Mouse (Mus musculus): ENCODE measurements around the gene Nav3.

Gene Nav3

DNA sequence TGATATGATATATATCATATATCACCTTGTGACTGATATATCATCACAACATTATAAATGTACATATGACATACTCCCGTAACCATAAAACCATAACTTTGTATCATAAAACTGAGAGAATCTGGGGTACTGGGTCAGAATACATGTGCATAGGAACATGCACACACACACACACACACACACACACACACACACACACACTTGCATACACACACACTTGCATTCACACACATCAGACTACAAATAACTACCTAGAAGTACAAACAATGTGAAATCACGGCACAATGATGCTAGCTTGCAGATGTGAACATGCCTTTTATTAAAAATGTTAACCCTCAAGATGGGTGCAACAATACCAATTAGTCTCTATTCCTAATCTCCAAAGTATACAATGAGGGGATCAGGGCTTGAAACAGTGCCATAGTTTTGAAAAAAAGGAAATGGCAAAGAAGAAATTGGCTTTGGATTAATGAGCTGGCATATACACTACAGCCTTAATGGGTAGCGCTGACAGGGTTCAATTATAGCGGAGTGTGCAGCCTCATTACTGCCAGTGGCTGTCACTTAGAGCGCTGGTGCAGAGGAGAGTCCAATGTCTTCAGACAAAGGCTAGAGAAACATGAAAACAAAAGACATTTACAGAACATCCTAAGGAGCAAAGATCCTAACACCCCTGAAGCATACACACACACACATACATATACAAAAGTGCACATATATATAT lies 72.3 kb downstream of the Nav3 start:
- 63% methylated on average over 5 of the region's 5 CpGs for WGBS

DNA sequence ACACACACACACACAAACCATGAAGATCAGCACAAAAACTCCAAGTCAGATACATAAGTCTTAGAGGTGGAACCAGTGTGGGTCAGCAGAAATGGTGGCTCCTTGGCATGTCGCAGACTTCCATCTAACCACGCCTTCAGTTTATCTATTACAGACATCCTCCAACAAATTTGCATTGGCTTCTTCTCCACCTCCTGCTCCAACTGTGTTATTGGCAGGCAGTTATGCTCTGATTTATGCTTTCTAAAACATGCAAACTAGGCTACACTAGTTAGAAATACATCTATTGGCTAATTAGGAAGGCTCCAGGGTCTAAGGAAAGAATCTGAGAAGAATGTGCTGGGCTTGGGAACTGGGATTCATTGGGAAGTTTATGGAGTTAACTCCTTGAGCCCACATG lies 75.2 kb downstream of the Nav3 start:
- 43% methylated on average over 2 of the region's 2 CpGs for WGBS

DNA sequence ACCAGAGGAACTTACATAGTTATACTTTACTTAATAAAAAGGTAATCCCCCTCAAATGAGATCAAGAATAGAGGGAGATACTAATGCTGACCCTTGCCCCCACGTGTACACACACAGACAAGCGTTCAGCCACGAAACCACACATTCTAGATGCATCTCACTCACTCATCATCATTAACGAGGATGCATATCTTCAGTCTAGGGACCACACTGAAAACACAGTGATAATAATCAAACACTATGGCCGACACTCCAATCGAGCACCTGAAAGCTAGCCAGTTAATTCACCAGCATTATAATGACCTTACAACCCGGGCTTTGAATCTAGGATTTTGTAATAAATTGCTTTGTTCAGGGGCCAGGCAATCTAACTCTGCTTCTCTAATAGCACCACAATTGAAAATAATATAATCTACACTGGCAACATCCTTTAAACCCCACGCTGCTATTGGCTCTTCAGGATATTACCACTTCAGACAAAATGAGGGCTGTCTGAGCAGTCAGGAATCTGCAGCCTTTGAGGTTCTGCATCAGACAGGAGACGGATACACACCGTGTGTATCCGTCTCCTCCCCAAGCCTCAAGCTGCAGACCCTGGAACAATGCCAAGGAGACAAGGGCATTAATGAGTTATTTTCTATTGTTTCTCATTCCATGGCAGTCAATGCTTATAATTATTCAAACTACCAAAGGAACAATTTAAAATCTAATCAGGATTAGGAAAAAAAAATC lies 83.1 kb downstream of the Nav3 start:
- 54% methylated on average over 11 of the region's 11 CpGs for WGBS

DNA sequence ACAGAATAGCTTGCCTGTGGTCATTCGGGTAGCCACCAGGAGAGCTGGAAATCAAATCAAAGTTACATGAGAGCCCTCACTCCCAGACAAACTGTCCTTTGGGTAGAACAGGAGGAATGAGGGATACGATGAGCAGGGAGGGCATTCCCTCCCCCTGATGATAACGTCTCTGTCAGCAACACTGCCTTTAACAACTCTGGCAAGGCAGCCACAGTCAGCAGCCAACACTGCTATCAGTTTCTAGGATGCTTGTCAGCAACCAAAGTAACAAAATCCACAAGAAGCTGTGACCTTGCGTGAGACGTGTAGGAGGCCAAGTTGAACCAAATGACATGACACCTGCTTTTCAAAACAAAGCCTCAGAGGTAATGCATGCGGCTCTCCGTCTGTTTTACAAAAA lies 103.9 kb downstream of the Nav3 start:
- WGBS, result 60% methylated on average over 7 of the region's 7 CpGs

DNA sequence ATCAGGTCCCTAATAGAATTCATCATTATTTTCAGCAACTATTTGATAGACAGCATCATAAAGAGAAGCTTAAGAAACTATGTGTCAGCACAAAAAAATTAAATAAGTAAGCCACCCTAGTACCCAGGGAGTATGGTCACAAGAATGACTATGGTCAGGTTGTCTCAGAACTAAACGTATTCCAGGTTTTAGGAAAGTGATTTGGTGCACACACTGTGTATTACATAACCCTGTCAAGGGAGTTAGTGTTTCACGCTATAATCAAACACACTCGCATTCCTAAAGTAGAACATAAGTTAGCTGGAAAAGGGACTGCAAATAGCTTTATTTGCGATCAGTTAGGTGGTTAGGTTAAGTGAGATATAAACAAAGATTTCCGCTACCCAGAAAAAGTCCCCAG lies 126.0 kb downstream of the Nav3 start:
- WGBS, result 51% methylated on average over 5 of the region's 5 CpGs

DNA sequence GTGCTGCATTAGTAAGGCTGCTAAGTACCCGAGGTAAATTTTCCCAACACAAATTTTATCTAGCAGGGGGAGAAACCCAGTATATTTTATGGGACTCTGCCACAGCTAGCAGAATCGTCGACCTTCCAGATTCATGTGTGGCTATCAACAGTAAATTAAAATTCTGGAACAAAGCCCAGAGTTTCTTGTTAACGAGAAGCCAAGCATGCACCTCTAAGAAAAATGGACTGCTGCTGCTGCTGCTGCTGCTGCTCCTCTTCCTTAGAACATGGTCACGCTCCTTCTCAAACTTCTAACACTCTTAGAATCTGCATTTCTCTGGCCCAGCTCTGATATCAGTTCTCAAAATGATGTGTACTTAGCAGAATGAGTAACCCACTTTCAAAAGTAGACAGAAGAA lies 126.4 kb downstream of the Nav3 start:
- WGBS, result 35% methylated on average over 5 of the region's 5 CpGs

DNA sequence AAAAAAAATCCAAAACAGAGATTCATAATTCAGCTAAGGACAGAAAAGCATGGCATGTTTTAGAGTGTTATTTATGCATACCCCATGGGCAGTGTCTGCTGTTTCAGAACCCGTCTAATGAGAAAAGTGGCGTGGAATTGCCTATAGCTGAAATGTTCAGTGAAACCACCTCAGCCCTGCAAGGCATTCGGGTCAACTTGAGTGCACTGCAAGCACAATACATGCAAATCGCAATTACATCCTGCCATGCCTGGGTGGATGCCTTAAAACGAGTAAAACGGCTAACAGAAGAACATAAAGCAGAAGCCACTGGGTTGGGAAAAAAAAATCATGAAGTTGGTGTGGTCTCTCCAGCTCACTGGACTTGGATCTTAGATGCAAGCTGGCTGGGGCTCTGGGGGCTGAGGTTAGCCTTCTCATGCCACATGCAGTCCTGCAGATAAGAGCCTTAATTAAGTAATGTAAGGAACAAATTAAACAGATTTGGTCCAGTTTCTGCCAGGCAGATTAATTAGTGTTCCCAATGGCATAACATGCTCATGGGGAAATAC lies 133.8 kb downstream of the Nav3 start:
- WGBS, result 52% methylated on average over 6 of the region's 6 CpGs

DNA sequence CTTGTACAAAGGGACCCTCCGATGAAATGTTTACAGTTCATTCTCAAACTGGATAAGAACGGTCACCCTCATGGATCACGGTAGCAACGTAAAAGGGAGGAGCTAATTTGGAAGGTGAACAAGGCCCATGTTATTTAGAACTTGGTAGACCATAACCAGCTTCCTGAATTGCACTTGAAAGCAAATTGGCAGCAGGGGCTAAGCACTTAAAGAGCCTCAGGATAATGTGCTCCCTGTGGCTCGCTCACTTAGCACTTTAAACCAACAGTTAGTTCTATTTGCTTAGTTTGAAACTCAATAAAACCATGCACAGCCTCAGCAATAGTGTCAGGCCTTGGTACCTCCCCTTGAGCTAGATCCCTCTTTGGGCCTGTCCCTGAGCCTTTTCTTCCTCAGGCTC lies 138.7 kb downstream of the Nav3 start:
- WGBS, result 86% methylated on average over 5 of the region's 5 CpGs

DNA sequence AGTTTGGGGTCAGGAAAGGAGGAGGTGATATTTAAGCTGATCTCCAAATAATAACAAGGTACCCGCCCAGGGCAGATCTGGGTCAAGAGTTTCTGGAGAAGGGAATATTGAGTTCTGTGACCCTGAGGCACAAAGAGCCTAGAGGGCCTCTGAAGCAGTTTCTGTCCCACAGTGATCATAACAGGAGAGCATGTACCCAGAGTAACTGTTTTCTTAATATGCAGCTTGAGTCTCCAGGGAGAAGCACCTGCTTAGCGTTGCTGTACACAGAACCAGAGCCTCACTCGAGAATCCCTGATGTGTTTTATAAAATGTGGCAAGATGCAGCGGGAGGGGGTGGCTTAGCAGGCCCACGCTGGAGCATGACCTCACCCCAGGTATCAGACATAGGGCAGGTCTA lies 141.5 kb downstream of the Nav3 start:
- 65% methylated on average over 5 of the region's 5 CpGs for WGBS

DNA sequence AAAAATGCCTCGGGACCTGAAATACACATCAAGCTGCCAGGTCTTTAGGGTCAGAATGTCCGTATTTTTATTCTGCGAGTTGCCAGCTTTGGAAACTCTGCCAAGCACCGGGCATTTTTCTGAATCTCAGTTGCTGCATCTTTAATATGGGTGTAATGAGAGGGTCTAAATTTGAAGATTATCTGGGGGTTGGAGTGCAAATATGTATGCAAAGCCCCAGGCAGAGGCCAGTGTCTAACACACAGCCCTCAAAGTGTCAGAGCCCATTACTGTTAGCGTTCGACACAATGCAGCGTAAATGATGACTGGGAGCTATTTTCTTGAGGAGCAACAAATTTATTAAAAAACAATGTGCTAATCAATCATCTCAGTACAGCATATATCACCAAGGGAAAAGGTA lies 142.0 kb downstream of the Nav3 start:
- 75% methylated on average over 7 of the region's 7 CpGs for WGBS

DNA sequence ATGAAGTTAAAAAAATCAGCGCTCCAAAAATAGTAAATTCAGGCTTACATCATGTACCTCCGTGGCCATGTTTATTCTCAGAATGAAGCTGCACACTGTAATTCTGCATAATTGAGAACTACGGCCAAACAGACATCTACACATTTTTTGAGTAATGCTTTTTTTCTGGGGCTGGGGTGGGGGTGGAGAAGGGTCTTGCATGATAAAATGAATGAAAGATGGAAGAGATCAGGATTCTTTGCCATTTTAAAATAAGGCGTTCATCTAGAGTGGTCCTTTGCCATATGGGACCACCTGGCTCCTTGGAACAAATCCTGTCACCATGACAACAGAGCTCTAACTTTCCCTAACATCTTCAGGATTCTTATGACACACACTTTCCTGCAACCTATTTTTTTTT lies 146.5 kb downstream of the Nav3 start:
- 41% methylated on average over 4 of the region's 4 CpGs for WGBS

DNA sequence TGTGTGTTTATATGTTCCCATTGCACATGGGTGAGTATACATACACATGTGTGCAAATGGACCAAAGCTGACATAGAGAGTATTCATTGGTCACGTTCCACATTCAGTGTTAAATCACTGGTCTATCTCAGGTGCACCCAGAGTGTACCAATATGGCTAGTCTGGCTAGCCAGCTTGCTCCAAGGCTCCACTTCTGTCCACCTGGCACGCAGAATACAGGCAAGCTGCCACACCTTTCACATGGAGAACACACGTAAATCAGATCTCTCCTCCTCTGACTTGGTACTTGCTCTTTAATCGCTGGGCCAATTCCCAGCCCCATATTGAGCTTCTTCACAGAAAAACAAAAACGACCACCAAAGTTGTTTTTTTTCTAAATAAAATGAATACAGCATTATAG lies 150.4 kb downstream of the Nav3 start:
- 78% methylated on average over 5 of the region's 5 CpGs for WGBS

DNA sequence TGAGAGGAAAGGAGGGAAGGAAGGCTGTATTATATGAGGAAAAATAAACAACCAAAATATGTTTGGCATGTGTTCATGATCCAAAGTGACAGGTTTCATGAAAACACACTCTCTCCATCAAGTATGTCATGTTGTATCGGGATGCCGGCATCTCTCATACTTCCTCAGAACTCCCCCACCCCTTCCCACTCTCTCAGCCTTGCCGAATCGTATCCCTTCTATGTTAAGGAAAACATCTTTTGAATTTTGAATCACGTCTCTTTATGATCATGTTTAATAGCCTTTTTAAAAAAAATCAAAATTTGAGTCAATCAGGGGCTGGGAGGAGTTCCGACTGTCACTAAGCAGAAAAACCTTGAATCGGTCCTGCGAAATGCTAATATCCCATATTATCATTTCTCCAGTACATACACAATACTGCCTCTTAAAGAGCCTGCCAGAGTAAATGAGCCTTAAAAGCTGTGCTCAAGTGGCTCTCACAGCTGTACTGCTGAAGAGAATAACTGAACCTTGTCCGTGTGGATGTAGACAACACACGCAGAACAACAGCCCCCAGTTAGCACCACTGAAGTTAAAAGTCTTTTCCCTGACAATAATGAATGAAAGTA lies 165.9 kb downstream of the Nav3 start:
- 65% methylated on average over 10 of the region's 10 CpGs for WGBS

DNA sequence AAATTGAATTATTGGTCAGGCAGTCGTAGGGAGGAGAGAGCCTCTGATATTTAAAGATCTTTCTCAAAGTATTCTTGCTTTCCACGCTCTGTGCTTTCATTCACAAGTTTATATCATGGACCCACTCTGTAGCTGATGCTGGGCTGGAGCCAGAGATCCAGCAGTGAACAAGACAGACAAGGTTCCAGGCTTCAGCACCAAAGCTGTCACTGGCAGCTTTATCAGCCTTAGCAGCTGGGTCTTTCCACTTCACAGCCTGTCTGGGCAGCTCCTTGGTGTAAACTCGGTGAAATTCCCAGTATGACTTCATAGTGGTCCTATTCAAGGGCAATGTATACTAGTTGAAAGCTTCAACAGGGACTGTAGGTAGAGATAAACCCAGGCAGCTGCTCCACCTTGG lies 172.1 kb downstream of the Nav3 start:
- WGBS, result 46% methylated on average over 3 of the region's 3 CpGs

DNA sequence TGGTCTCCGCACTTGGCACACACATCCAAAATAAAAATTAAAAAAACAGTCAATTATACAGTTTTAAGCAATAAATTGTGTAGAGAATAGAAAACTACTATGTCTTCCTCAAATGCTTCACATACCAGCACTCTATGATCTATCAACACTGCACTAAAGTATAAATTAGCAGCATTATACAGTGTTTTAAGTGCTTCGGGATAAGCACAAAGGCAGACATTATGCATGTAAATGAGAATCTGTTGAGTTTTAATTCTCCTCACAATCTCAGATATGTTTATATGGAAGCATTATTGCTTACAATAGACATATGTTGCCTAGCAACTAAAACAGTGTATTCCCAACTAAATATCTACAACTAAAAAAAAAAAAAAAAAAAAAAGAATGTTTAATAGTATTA lies 183.2 kb downstream of the Nav3 start:
- WGBS, result 63% methylated on average over 2 of the region's 2 CpGs

DNA sequence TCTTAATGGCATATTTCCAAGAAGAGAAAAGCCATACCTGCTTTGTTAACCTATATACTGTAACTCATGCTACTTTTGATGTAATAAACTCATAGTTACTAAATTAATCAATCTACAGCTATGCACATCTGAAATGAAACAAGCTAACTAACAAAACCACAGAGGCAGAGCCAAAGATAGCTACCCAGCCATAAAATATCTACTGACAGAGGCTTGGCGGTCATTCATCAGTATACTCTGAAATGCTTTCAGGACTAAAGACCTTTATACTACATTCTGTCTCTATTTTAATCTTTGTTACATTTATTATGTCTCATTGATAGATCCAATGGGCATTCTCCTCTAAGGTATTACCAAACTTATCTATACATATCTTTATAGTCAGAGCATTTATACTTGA lies 185.4 kb downstream of the Nav3 start:
- WGBS, result 69% methylated on average over 1 of the region's 1 CpGs

DNA sequence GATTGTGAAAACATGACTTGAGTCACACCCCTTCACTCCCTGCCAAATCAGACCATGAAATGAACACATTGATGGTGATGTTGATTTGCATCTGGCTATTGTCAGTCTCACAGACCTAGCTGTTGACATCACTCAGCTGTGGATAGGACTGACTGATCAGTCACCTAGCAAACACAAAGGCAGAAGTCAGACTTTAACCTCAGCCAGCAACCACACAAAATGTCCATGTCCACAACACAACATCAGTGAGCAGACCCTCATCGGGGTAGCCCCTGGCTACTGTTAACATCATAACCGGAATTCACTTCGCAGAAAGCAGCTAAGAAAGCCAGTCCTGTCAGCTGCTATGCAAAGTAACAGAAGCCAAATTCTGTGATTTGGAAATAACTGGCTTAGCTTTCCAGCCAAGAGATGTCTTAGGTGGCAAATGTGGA lies 213.9 kb downstream of the Nav3 start:
- WGBS, result 31% methylated on average over 3 of the region's 3 CpGs

DNA sequence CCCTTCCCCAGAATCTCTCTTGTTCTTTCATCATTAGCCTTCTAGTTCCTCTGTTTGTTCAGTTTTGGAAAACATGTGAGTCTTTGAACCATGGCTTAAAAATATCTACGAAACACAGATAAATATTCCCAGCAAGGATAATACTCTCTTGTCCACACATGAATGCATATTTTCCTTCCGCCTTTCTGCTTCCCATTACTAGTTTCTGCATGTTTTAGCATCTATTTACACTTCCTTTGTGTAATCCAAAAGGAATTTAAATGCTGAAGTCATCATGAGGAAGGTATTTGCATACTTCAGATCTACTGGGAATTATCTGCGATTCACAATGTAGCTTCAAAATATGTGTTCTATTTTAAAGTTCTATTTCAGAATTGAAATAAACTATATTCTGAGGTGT lies 215.3 kb downstream of the Nav3 start:
- 55% methylated on average over 3 of the region's 3 CpGs for WGBS

DNA sequence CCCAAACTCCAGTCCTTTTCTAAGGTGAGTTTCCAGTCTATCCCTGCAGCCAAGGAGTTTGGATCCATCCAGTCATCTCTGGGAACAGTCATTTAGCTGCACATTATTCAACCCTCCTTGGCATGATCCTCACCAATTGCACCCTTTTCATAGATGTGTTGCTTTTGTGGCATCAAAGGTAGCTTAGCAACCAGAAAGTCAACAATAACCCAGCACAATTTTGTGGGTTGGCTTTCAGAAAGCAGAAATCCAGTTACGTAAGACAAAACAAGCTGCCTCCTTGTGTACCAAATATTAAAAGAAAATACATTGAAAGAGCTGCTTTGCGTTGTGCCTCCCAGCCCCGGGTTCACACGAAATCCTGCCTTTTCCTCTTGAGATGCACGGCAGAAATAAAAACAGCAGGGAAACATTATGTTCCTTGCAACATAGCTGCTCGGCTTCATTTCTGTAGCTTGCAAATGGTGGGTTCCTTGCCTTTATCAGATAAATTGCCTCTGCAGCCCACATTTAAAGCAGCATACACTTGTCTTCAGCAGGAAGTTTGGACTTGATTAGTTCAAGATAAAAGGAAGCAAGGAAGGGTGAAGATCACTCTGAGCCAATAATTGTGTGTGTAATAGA lies 222.6 kb downstream of the Nav3 start:
- WGBS, result 31% methylated on average over 6 of the region's 6 CpGs

DNA sequence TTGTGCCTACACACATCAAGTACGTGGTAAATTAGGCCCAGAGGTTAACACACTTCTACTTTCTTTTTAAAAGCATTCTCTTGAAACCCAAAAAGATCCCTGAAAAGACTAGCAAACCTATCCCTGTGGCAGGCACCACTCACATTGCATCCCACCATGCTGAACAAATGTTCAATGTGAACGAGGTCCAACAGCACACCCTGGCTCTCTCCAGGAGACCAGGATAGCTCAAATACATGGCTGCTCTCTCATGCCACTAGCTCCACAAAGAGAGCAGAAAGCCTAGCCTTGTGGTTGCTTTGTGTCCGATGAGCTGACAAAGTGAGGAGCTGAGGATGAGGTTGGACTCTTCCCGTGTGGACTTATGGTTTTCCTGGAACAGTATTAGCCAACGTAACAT lies 249.6 kb downstream of the Nav3 start:
- WGBS, result 71% methylated on average over 5 of the region's 5 CpGs

DNA sequence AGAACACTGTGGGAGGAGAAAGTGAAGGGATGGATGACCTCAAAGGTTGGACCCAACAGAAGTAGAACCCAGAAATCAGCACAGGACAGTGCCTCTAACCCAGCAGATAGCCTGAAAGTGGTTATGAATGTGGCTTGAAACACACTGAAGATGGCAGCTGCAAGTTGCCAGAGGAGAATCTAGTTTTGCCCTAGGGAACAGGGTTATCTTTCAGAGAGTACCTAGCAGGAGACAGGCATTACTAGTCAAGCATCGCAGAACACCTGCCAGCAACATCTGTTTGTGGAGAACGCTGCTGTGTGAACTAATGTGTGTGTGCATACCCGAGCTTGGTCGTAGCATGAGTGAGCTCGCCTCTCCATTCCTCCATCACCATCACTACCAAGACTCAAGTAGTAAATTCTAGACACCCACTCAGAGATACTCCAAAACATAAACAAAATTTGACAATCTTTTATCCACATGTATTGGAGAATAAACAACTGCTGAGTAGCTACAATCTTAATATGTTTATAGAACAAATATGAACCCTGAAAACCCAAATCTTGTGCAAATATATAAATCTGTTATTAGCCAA lies 251.8 kb downstream of the Nav3 start:
- 90% methylated on average over 5 of the region's 5 CpGs for whole genome bisulfite sequencing

DNA sequence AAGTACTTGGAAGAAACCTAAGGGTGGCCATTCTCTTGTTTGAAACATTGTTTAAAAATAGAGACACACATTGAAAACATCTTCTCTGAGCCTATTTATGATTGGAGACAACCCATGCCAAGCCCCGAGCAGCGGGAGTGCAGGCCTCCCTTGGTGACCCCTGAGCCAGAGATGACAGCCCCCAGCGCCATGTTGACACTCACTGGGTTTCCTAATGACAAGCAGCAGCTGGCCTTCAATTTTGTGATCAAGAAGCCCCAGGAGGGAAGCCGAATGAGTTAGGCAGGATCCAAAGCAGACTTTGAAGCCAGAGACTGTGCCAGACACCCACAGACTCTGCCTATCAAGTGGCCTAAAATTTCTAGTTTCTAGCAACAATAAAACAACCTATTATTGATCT lies 263.1 kb downstream of the Nav3 start:
- 36% methylated on average over 4 of the region's 4 CpGs for WGBS
